Mouse (Mus musculus): ENCODE measurements at regions not wholly inside any gene's neighbourhood (a gene's known extent, or its start where the extent isn't known, plus 50 kb on each side); places are given as distances from the start of the nearest gene placed in this dataset.

DNA sequence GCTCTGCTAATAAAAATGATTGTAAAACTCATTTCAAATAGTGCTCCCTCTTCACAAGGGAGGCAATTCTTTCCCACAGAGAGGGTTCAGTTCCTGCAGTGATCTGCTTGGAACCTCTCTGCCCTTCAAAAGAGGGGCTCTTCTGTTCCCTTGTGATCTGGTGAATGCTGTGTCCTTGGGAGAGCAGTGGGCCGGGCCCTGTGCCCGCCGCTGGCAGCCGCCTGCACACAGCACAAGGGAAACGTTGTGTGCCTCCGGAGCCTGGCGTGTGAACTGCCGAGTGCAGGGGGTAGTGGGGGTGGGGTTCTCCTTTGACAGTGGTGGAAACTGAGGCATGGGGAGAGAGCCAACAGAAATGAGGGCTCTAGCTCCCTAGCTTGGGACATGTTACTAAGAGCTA is 54.4 kb upstream of the Csrp1 start:
- H3K27me3 ChIP-seq, result 0 out of 2 replicates have a peak, but pooled peaks cover 5% of the 10 kb centered on the region
- 54% methylated on average over 8 of the region's 8 CpGs for WGBS
- ATAC-seq (ENCODE audit: insufficient number of reproducible peaks, low FRiP score, low TSS enrichment, low read depth), result no peak

DNA sequence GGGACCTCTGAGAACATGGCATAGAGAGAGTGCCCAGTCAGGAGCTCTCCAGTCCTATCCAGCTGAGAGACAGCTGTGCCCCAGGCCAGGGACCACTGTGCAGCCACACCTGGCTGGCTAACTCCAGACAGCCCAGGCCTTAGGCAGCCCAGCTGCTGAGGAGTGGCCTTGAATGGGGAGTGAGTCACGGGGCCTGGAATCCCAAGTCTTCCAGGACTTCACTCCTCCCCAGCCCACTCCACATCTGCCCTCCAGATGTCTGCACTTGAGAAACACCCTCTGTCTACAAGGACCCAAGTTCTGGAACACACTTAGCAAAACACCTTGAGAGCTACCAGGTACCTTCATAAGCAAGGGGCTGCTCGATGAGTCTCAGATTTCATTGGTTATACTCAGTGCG is 51.5 kb upstream of the Csrp1 start:
- peaks cover 47% of the 10 kb centered on the region for H3K4me1 ChIP-seq
- ATAC-seq (ENCODE audit: insufficient number of reproducible peaks, low FRiP score, low TSS enrichment, low read depth), result peak; percentile 36; the same call in 1 of the 2 replicates
- WGBS, result 39% methylated on average over 3 of the region's 3 CpGs
- H3K4me3 ChIP-seq (replicated peaks), result no peak overlapping the region
- no peak overlapping the region for H3K27ac ChIP-seq (replicated peaks)
- H3K4me2 ChIP-seq (replicated peaks), result no peak overlapping the region
- 0 out of 2 replicates have a peak, but pooled peaks cover 5% of the 10 kb centered on the region for H3K27me3 ChIP-seq
- H3K36me3 ChIP-seq, result no peaks in the 10 kb centered on the region
- no peak overlapping the region for H3K9ac ChIP-seq
- H3K9me3 ChIP-seq (replicated peaks), result no peaks in the 10 kb centered on the region

More for the DNA sequence above, 54.4 kb upstream of the Csrp1 start:
- H3K9me3 ChIP-seq (replicated peaks), result no peaks in the 10 kb centered on the region
- H3K4me3 ChIP-seq (replicated peaks), result no peak overlapping the region
- H3K4me2 ChIP-seq (replicated peaks), result no peak overlapping the region
- peaks cover 32% of the 10 kb centered on the region for H3K4me1 ChIP-seq
- no peaks in the 10 kb centered on the region for H3K36me3 ChIP-seq
- no peak overlapping the region for H3K27ac ChIP-seq (replicated peaks)
- H3K9ac ChIP-seq, result no peak overlapping the region

DNA sequence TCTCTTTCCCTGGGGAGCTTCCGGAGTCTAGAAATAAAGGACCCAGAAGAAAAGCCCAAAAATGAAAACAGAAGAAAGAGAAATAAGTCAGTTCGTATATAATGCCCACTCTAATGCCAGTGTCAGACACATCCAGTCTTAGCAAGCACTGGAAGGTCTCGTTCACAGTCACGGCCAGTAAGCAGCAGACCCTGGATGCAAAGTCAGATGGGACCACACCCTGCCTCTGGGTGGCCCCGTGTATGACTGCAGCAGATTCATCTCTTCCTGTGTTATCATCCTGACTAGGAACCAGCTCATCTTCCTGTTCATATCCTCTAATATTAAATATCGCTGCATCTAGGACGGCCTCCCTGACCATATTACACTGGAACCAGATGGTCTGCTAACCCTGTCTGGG is 50.9 kb upstream of the Csrp1 start:
- H3K4me2 ChIP-seq (replicated peaks), result no peak overlapping the region
- no peaks in the 10 kb centered on the region for H3K36me3 ChIP-seq
- peaks cover 47% of the 10 kb centered on the region for H3K4me1 ChIP-seq
- H3K4me3 ChIP-seq (replicated peaks), result no peak overlapping the region
- 0 out of 2 replicates have a peak, but pooled peaks cover 5% of the 10 kb centered on the region for H3K27me3 ChIP-seq
- H3K9ac ChIP-seq, result no peak overlapping the region
- no peak overlapping the region for H3K27ac ChIP-seq (replicated peaks)
- no peak for ATAC-seq (ENCODE audit: insufficient number of reproducible peaks, low FRiP score, low TSS enrichment, low read depth)
- no peaks in the 10 kb centered on the region for H3K9me3 ChIP-seq (replicated peaks)
- 61% methylated on average over 7 of the region's 7 CpGs for WGBS

GRCm38 (mm10) chr1:135669803-135670202 is 50.1 kb upstream of the Csrp1 start:
- peaks cover 47% of the 10 kb centered on the region for H3K4me1 ChIP-seq
- 0 out of 2 replicates have a peak, but pooled peaks cover 5% of the 10 kb centered on the region for H3K27me3 ChIP-seq
- H3K9me3 ChIP-seq (replicated peaks), result no peaks in the 10 kb centered on the region
- no peak overlapping the region for H3K27ac ChIP-seq (replicated peaks)
- H3K9ac ChIP-seq, result no peak overlapping the region
- H3K36me3 ChIP-seq, result no peaks in the 10 kb centered on the region
- ATAC-seq (ENCODE audit: insufficient number of reproducible peaks, low FRiP score, low TSS enrichment, low read depth), result no peak
- WGBS, result 56% methylated on average over 7 of the region's 7 CpGs
- H3K4me2 ChIP-seq (replicated peaks), result no peak overlapping the region
- no peak overlapping the region for H3K4me3 ChIP-seq (replicated peaks)
